Mouse (Mus musculus) cerebellum, adult 2 months (tissue): ENCODE data around the gene Sptssb. TPM values are rescaled to one million over a fixed set of nuclear protein-coding genes. Genes with fewer than 3 reads are reported as not detected.

Experiments used
- DNase-seq, 2 experiments: peaks; one replicate each; pipeline ENCODE4 v3.0.0; 2021
- H3K27ac ChIP-seq: fragments of 200-500 bp; 2 replicates; pipeline ENCODE4 v1.5.1; 2012; ENCODE audit warnings: low read length, control low read depth, inconsistent platforms; ENCODE audit not compliant: insufficient read depth
- H3K27me3 ChIP-seq: fragments of 200-500 bp; 2 replicates; pipeline ENCODE4 v1.6.1; 2012; ENCODE audit warnings: inconsistent platforms, mild to moderate bottlenecking, low read length, moderate library complexity; ENCODE audit not compliant: control insufficient read depth, insufficient read depth
- H3K4me1 ChIP-seq: fragments of 200-500 bp; 2 replicates; pipeline ENCODE4 v1.6.1; 2011; ENCODE audit warnings: low read length; ENCODE audit not compliant: control insufficient read depth, insufficient read depth
- H3K4me3 ChIP-seq: fragments of 200-500 bp; replicated peaks from 2 replicates; pipeline ENCODE3; 2011; ENCODE audit warnings: mild to moderate bottlenecking, low read depth, low read length, control low read depth; ENCODE audit not compliant: insufficient read depth
- CTCF ChIP-seq: fragments of 200-500 bp; IDR thresholded peaks from 2 replicates; pipeline ENCODE4 v1.5.1; 2011; ENCODE audit warnings: low read depth, mild to moderate bottlenecking, control low read depth, low read length, moderate library complexity, borderline replicate concordance; ENCODE audit not compliant: insufficient read depth
- POLR2A ChIP-seq: fragments of 200-500 bp; IDR thresholded peaks from 2 replicates; pipeline ENCODE4 v1.6.1; 2011; ENCODE audit warnings: low read length, control low read depth, borderline replicate concordance; ENCODE audit not compliant: insufficient read depth
- WGBS: fragments of 180-500 bp; shearing (Covaris S2); methylation state at CpG from one replicate; pipeline ENCODE4 v1.1.7; 2018; 5-methylcytosine and 5-hydroxymethylcytosine counted together
- polyA plus RNA-seq: library from polyadenylated mRNA; depleted of rRNA; stranded (reverse); fragments of >200 nt; gene quantifications from 2 replicates; pipeline ENCODE4 v1.2.3, GENCODE M21; 2012

Gene Sptssb
- polyA plus RNA-seq, 1 experiment: 31.7 TPM

- H3K4me3 ChIP-seq: no peak overlapping the region
- 82% methylated on average over 7 of the region's 7 CpGs for WGBS
- TF ChIP-seq CTCF: no peak
- TF ChIP-seq POLR2A: no peak
- H3K4me1 ChIP-seq: peaks cover 31% of the 10 kb centered on the region
- no peak for DNase-seq
- H3K27me3 ChIP-seq: no peaks in the 10 kb centered on the region
- peak overlapping the region; percentile 77 for H3K27ac ChIP-seq
Observed at GRCm38 (mm10) chr3:69820614-69821013, 39.1 kb downstream of the Sptssb start.

DNA sequence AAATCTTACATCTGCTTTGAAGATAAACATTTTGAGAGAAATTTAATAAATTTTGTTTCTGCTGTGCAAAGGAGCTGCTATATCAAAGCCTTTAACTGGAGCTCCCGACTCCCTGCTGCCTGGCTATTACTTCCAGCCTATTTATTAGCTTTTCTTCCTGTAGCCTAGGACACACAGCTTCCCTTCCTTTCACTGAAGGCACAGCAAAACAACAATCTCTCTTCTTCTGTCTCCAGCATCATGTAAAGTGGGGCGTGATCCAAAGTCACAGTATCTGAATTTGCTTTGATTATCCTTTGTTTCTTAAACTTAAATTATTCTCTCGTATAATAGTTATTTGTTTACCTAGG lies 39.9 kb downstream of the Sptssb start:
- TF ChIP-seq POLR2A: peak; percentile 43; the same call in 1 of the 2 replicates
- TF ChIP-seq CTCF: no peak
- DNase-seq: peak; percentile 57 to 89
- Histone ChIP-seq H3K27me3 (no peaks in the 10 kb centered on the region), H3K4me3 (no peak overlapping the region), H3K4me1 (peaks cover 31% of the 10 kb centered on the region), H3K27ac (no peak overlapping the region)
- WGBS: 3% methylated on average over 3 of the region's 3 CpGs

- Histone ChIP-seq H3K27me3 (no peaks in the 10 kb centered on the region), H3K4me1 (peaks cover 31% of the 10 kb centered on the region), H3K4me3 (no peak overlapping the region), H3K27ac (peak overlapping the region; percentile 76)
- 16% methylated on average over 7 of the region's 7 CpGs for WGBS
- DNase-seq: peak; percentile 69 to 72
- 0 out of 2 replicates have a peak, but pooled peaks have one; percentile 11 for TF ChIP-seq POLR2A
- TF ChIP-seq CTCF: no peak
Observed at GRCm38 (mm10) chr3:69819146-69819850, 40.4 kb downstream of the Sptssb start.

DNA sequence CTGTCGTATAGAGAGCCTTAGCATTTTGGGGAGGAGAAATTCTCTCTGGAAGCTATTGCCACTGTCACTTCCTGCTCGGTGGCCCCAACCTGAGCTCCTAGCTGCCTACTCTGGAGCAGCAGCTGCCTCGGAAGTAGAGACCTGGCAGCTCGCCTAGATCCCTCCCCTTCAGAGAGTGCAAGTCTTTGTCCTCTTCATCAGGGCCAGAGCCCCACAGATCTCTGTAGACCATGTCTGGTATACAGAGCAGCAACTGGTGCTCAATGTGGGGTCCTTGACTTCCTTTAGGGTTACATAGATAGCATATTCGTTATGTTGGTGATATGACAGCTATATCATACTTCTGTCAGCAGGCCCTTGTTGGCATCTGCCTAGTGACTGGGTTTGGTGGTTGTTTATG lies 41.3 kb downstream of the Sptssb start:
- H3K4me3 ChIP-seq: no peak overlapping the region
- 14% methylated on average over 5 of the region's 5 CpGs for WGBS
- TF ChIP-seq POLR2A (no peak), CTCF (no peak)
- peak; percentile 58 to 60 for DNase-seq
- H3K27me3 ChIP-seq: no peaks in the 10 kb centered on the region
- peak overlapping the region; percentile 76 for H3K27ac ChIP-seq
- H3K4me1 ChIP-seq: peaks cover 31% of the 10 kb centered on the region

GRCm38 (mm10) chr3:69816547-69816946 lies 43.2 kb downstream of the Sptssb start:
- DNase-seq: peak; percentile 49 to 87

DNA sequence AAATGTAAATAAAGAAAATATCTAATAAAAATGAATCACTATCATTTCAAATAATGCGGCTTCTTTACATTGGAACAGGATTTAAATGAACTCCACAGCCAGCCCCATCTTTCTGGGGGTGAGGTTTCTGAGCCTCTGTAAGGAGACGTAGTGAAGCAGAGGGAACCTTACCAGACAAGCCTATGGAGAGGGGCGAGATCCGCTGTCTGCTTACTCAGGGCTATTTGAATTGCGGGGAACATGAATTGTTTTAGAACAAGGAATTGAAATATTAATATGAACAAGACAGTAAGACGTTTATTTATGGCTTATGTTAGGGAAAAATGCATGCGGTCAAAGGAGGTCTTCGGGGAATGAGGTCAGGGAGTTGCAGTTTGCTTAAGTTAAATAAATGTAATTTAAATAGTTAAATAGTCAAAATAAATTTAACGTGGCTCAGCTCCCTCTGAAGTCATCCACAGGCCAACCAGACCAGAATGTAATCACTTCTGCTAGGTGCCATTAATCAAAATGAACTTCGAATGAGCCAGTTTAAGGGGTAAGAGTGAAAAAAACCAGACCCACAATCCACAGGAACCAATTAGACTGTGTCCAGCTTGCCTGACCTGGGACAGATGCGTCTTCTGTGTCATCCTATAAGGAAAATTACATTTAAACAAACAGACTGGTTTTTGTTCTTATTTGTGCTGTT lies 46.6 kb downstream of the Sptssb start:
- 95% methylated on average over 11 of the region's 11 CpGs for WGBS
- H3K27ac ChIP-seq: no peak overlapping the region
- TF ChIP-seq CTCF: no peak
- no peak for TF ChIP-seq POLR2A
- H3K27me3 ChIP-seq: no peaks in the 10 kb centered on the region
- peaks cover 13% of the 10 kb centered on the region for H3K4me1 ChIP-seq
- no peak overlapping the region for H3K4me3 ChIP-seq
- no peak for DNase-seq

More at GRCm38 (mm10) chr3:69816547-69816946, 43.2 kb downstream of the Sptssb start:
- no peak for TF ChIP-seq POLR2A
- no peak for TF ChIP-seq CTCF
- H3K27ac ChIP-seq: no peak overlapping the region; the same call in 1 of the 2 replicates
- peaks cover 31% of the 10 kb centered on the region for H3K4me1 ChIP-seq
- H3K27me3 ChIP-seq: no peaks in the 10 kb centered on the region
- H3K4me3 ChIP-seq: no peak overlapping the region
- 6% methylated on average over 2 of the region's 2 CpGs for WGBS

DNA sequence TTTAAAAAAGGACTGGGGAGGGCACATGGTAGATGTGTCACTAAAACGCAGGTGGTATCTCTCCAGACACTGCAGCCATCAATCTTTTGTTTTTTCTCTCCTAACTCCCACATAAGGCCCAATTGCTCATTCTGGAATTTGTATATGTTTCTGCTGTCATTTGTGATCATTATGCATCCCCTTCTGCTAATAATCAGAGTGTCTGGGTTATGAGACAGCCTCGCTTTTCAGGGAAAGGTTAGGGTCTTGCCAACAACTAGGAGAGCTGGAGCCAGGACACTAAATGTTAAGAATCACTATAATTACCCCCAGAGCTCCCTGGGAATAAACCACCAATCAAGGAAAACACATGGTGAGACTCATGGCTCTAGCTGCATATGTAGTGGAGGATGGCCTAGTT lies 47.3 kb downstream of the Sptssb start:
- DNase-seq: no peak
- no peaks in the 10 kb centered on the region for H3K27me3 ChIP-seq
- H3K4me1 ChIP-seq: peaks cover 10% of the 10 kb centered on the region
- 93% methylated on average over 2 of the region's 2 CpGs for WGBS
- TF ChIP-seq CTCF: no peak
- TF ChIP-seq POLR2A: no peak
- no peak overlapping the region for H3K27ac ChIP-seq
- no peak overlapping the region for H3K4me3 ChIP-seq

DNA sequence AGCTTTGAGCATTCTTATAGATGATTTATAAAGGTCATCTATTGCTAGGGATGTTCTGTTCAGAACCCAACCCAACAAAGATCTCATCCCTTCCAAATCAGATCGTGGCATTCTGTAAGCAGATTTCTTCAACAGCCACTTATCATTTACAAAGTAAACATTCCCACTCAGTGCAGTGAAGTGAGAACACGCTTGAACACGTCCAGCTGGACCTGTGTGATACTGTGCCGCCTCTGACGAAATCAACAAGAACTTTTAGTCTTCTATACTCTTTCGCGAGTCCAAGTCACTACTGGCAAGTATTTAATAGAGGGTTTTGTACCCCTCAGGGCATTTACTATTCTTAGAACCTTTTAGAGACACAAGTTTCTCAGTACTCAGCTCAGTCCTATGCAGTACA lies 51.3 kb downstream of the Sptssb start:
- no peak for TF ChIP-seq CTCF
- no peak for TF ChIP-seq POLR2A
- H3K4me1 ChIP-seq: no peaks in the 10 kb centered on the region
- no peak overlapping the region for H3K4me3 ChIP-seq
- 89% methylated on average over 7 of the region's 7 CpGs for WGBS
- no peak for DNase-seq
- H3K27me3 ChIP-seq: no peaks in the 10 kb centered on the region
- no peak overlapping the region for H3K27ac ChIP-seq
